Mouse (Mus musculus) embryonic fibroblast, embryonic 13.5 days (primary cell): ENCODE data around the gene Entpd2.

ENCODE experiments used
- CTCF ChIP-seq: IDR thresholded peaks from 2 replicates; pipeline ENCODE4 v1.5.1; 2011; ENCODE audit warnings: mild to moderate bottlenecking, control low read depth, low read length, moderate library complexity, borderline replicate concordance; ENCODE audit not compliant: insufficient read depth
- POLR2A ChIP-seq: IDR thresholded peaks from 2 replicates; pipeline ENCODE4 v1.6.1; 2011; ENCODE audit warnings: low read depth, mild to moderate bottlenecking, control low read depth, low read length, moderate library complexity

- TF ChIP-seq CTCF: no peak
- no peak for TF ChIP-seq POLR2A
Observed at GRCm38 (mm10) chr2:25425481-25425880, 29.8 kb downstream of the Entpd2 start.
